Mouse (Mus musculus): ENCODE measurements around the gene Lcn3. TPM values are rescaled to one million over a fixed set of nuclear protein-coding genes. Genes with fewer than 3 reads are reported as not detected.
"Not testable (repeated sequence)": the region's sequence is repeated elsewhere in the genome, so short reads cannot be mapped to it uniquely, and the experiment has no call there.

Lcn3 gene
- not detected in 2 replicates for total RNA-seq (2014; rRNA removed)
- polyA plus RNA-seq (2015; fragmentation: Nextera tagmentation; extraction: Ambion mirVana) = not detected in 2 replicates

DNA sequence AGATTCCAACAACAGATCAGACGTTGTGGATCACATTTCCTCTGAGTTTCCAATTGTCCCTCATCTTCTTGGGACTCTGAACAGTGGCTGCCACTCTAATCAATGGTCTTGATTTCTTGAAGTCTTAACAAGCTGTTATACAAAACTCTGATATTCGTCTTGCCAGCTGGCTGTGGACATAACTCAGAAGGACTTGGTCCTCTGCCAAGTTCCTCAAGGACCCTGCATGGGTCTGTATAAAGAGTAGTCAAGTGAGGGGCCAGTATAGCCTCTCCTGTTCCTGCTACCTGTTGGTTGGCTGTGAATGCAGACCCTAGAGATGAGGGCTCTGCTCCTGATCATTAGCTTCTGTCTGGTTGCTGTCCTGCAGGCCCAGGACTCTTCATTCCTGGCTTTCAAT, at the start of gene Lcn3:
Gene Lcn3 (plus strand): TSS at position 301 of the 400 bp plus-strand sequence.
- no peaks in the 10 kb centered on the region for H3K9me3 ChIP-seq (ENCODE audit: low read length)
- H3K4me3 ChIP-seq (ENCODE audit: low read length) = no peak within 1 kb of the TSS
- H3K27me3 ChIP-seq (ENCODE audit: insufficient read depth, low read length) = no peaks in the 10 kb centered on the region
- H3K4me1 ChIP-seq (ENCODE audit: insufficient read depth, low read length) = no peaks in the 10 kb centered on the region
- H3K27ac ChIP-seq = no peak within 1 kb of the TSS
- WGBS = 37% methylated on average over 2 of the region's 2 CpGs
- no peak for TF ChIP-seq CTCF (IDR thresholded peaks at IDR 0.05; ENCODE audit: low read depth)
- H3K4me2 ChIP-seq (ENCODE audit: low read depth, low read length) = no peak within 1 kb of the TSS
- no peak for DNase-seq (ENCODE audit: low spot score)
- no peaks in the 10 kb centered on the region for H3K36me3 ChIP-seq (ENCODE audit: insufficient read depth, low read length)
- ATAC-seq = no peak
- H3K9ac ChIP-seq (replicated peaks; ENCODE audit: low read length) = no peak within 1 kb of the TSS

DNA sequence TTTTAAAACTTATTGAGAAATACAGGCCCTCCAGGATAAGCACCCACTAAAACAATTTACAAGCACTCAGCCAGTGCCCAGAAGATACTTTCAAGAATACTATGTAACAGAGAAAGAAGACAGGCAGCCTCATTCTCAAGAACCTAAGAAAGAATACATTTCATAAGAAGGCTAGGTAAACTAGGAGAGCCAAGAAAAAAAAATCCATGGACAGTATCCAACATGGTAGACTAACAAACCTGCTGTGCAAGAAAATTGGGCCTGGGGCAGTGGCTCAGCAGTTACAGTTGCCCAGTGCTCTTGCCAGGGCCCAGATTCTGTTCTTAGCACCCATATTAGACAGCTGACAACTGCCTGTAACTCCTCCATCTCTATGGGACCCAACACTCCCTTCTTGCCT, 48.1 kb upstream of the Lcn3 start:
- Histone ChIP-seq H3K9me3 (ENCODE audit: low read length) (no peaks in the 10 kb centered on the region), H3K36me3 (ENCODE audit: insufficient read depth, low read length) (no peaks in the 10 kb centered on the region), H3K4me1 (ENCODE audit: insufficient read depth, low read length) (no peaks in the 10 kb centered on the region), H3K4me3 (ENCODE audit: low read length) (no peak overlapping the region), H3K27me3 (ENCODE audit: insufficient read depth, low read length) (no peaks in the 10 kb centered on the region), H3K27ac (no peak overlapping the region), H3K4me2 (ENCODE audit: low read depth, low read length) (no peak overlapping the region), H3K9ac (replicated peaks; ENCODE audit: low read length) (no peak overlapping the region)
- no peak for TF ChIP-seq CTCF (IDR thresholded peaks at IDR 0.05; ENCODE audit: low read depth)
- ATAC-seq = no peak
- DNase-seq (ENCODE audit: low spot score) = no peak

DNA sequence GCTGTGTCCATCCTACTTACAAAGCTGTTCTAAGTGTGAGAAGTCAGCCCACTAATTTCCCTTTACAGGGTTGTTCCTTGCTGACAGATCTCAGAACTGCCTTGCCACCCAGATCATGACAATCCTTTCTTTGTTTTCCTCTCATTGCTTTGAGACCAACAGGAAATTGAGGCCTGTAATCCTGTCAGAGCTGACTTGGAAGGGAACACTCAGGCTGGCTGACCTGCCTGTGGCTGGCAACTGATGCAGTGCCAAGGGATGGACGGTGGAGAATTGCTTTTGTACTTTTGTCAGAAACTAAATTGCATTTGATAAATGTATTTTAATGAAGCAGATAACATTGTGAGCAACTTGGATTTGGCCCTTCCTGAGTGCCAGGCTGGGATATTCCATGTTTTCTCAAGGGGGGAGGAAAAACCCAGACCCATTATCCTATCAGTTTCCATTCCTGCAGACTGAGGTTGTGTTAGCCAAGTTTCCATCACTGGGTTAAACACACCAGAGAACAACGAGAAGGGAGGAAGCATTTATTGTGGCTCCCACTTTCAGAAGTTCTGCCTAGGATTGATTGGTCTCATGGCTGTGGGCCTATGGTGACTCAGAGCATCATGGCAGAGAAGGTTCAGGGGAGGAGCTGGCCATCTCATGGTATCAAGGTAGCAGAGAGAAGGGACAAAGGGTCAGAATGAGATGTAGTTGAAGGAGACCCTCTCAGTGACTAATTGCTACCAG, 32.0 kb upstream of the Lcn3 start:
- no peak overlapping the region for H3K4me3 ChIP-seq (ENCODE audit: low read length)
- H3K4me1 ChIP-seq (ENCODE audit: insufficient read depth, low read length) = no peaks in the 10 kb centered on the region
- no peaks in the 10 kb centered on the region for H3K9me3 ChIP-seq (ENCODE audit: low read length)
- DNase-seq (ENCODE audit: low spot score) (no peak), ATAC-seq (no peak)
- no peaks in the 10 kb centered on the region for H3K27me3 ChIP-seq (ENCODE audit: insufficient read depth, low read length)
- H3K27ac ChIP-seq = no peak overlapping the region
- H3K4me2 ChIP-seq (ENCODE audit: low read depth, low read length) = no peak overlapping the region
- WGBS = 49% methylated on average over 2 of the region's 2 CpGs
- no peak for TF ChIP-seq CTCF (IDR thresholded peaks at IDR 0.05; ENCODE audit: low read depth)
- H3K9ac ChIP-seq (replicated peaks; ENCODE audit: low read length) = no peak overlapping the region
- H3K36me3 ChIP-seq (ENCODE audit: insufficient read depth, low read length) = no peaks in the 10 kb centered on the region

DNA sequence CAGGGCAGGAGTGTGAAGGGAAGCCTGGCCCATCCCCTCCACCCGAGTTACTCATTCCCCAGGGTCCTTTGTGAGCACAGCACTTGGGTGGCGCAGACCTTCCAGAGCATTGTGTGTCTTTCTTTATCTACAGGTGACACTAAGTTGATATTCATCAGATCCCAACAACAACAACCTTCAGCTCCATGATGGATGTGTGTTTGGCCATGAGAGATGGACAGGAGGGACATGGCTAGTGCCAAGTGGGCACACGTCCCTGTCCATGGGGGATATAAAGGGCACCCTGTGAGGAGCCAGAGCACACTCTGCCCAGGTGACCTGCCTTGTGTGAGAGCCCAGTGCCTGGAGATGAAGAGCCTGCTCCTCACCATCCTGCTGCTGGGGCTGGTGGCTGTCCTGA, 28.7 kb upstream of the Lcn3 start, which contains the start of gene Obp2b:
Gene Obp2b (plus strand): TSS at position 301 of the 400 bp plus-strand sequence.
- not testable (repeated sequence) for H3K4me2 ChIP-seq (ENCODE audit: low read depth, low read length); DNase-seq (ENCODE audit: low spot score); H3K27me3 ChIP-seq (ENCODE audit: insufficient read depth, low read length); H3K27ac ChIP-seq; H3K4me3 ChIP-seq (ENCODE audit: low read length); ATAC-seq; H3K9ac ChIP-seq (replicated peaks; ENCODE audit: low read length); H3K36me3 ChIP-seq (ENCODE audit: insufficient read depth, low read length); H3K4me1 ChIP-seq (ENCODE audit: insufficient read depth, low read length); H3K9me3 ChIP-seq (ENCODE audit: low read length)
- 79% methylated on average over 3 of the region's 3 CpGs for WGBS

DNA sequence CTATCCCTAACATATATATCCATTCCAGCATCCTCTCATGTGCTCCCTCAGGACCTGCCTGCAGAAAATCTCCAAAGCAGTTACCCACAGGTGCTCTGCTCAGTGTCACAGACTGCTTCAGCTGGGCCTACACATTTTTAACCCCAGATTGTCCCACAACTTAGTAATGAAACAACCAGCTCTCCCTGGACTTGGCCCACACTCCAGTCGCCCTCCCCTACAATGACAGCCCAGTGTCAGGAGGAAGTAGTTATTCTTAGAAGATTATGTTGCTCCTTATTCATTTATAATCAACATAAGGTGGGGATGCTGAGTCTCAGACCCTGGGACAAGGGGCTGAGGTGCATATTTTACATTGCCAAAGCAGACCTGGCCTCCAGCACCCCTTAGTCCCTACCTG, 23.7 kb upstream of the Lcn3 start:
- no peak for DNase-seq (ENCODE audit: low spot score)
- Histone ChIP-seq H3K4me3 (ENCODE audit: low read length) (no peak overlapping the region), H3K27ac (no peak overlapping the region), H3K9ac (replicated peaks; ENCODE audit: low read length) (no peak overlapping the region), H3K4me2 (ENCODE audit: low read depth, low read length) (no peak overlapping the region), H3K9me3 (ENCODE audit: low read length) (no peaks in the 10 kb centered on the region), H3K4me1 (ENCODE audit: insufficient read depth, low read length) (no peaks in the 10 kb centered on the region), H3K27me3 (ENCODE audit: insufficient read depth, low read length) (no peaks in the 10 kb centered on the region), H3K36me3 (ENCODE audit: insufficient read depth, low read length) (no peaks in the 10 kb centered on the region)
- no peak for TF ChIP-seq CTCF (IDR thresholded peaks at IDR 0.05; ENCODE audit: low read depth)
- ATAC-seq = no peak
- WGBS = 65% methylated on average over 1 of the region's 1 CpGs

DNA sequence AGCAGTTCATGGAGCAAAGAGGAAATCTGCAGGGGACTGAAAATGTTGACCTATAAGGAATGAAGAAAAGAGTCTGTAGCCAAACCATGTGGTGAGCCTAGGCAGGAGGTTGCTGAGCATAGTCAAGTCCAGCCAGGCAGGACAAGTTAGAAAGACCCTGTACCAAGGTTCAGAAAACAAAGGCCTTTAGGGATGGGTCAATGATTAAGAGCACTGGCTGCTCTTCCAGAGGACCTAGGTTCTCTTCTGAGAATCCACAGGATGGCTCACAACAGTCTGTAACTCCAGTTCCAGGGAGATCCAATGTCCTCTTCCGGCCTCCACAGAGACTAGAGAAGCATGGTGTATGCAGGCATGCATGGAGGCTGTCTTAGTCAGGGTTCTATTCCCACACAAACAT, 11.2 kb upstream of the Lcn3 start:
- no peak for ATAC-seq
- Histone ChIP-seq H3K4me2 (ENCODE audit: low read depth, low read length) (no peak overlapping the region), H3K9me3 (ENCODE audit: low read length) (0 out of 2 replicates have a peak, but pooled peaks cover 2% of the 10 kb centered on the region), H3K9ac (replicated peaks; ENCODE audit: low read length) (no peak overlapping the region), H3K36me3 (ENCODE audit: insufficient read depth, low read length) (no peaks in the 10 kb centered on the region), H3K4me1 (ENCODE audit: insufficient read depth, low read length) (no peaks in the 10 kb centered on the region), H3K27ac (no peak overlapping the region), H3K4me3 (ENCODE audit: low read length) (no peak overlapping the region), H3K27me3 (ENCODE audit: insufficient read depth, low read length) (no peaks in the 10 kb centered on the region)
- no peak for DNase-seq (ENCODE audit: low spot score)
- WGBS = 100% methylated on average over 1 of the region's 1 CpGs
- no peak for TF ChIP-seq CTCF (IDR thresholded peaks at IDR 0.05; ENCODE audit: low read depth)

DNA sequence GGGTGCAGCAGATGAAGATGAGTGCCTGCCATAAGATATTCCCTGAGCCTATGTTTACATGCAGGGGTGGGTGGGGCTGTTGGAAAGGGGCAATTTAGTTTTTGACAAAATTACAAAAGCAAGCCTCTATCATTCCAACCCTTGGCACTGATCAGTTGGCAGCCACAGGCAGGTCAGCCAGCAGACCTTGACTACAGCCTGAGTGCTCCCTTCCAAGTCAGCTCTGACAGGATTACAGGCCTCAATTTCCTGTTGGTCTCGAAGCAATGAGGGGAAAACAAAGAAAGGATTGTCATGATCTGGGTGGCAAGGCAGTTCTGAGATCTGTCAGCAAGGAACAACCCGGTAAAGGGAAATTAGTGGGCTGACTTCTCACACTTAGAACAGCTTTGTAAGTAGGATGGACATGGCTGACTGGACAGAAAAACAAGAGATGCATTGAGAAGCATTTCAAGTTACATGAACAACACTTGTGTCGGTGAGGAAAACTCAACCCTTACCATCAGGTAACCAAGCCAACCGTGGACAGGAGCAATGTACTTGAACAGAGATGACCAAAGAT, 7.2 kb upstream of the Lcn3 start:
- Histone ChIP-seq H3K36me3 (ENCODE audit: insufficient read depth, low read length) (no peaks in the 10 kb centered on the region), H3K4me2 (ENCODE audit: low read depth, low read length) (no peak overlapping the region), H3K27me3 (ENCODE audit: insufficient read depth, low read length) (no peaks in the 10 kb centered on the region), H3K4me1 (ENCODE audit: insufficient read depth, low read length) (no peaks in the 10 kb centered on the region), H3K9me3 (ENCODE audit: low read length) (0 out of 2 replicates have a peak, but pooled peaks cover 2% of the 10 kb centered on the region), H3K27ac (no peak overlapping the region), H3K9ac (replicated peaks; ENCODE audit: low read length) (no peak overlapping the region), H3K4me3 (ENCODE audit: low read length) (no peak overlapping the region)
- 50% methylated on average over 4 of the region's 4 CpGs for WGBS
- no peak for TF ChIP-seq CTCF (IDR thresholded peaks at IDR 0.05; ENCODE audit: low read depth)
- ATAC-seq = no peak
- no peak for DNase-seq (ENCODE audit: low spot score)
